Mouse (Mus musculus) kidney, adult 2 months (tissue): Measurements from ENCODE around the gene Cptp.

Experiments used
- CTCF ChIP-seq: fragments of 200-500 bp; conservative IDR thresholded peaks from 2 replicates; pipeline ENCODE4 v1.5.1; 2011; ENCODE audit warnings: low read depth, mild to moderate bottlenecking, control low read depth, low read length, moderate library complexity, mixed read lengths; ENCODE audit not compliant: insufficient read depth, insufficient read length
- POLR2A ChIP-seq: fragments of 200-500 bp; IDR thresholded peaks from one replicate; pipeline ENCODE4 v1.6.1; 2011; ENCODE audit warnings: low read depth, low read length, control low read depth

DNA sequence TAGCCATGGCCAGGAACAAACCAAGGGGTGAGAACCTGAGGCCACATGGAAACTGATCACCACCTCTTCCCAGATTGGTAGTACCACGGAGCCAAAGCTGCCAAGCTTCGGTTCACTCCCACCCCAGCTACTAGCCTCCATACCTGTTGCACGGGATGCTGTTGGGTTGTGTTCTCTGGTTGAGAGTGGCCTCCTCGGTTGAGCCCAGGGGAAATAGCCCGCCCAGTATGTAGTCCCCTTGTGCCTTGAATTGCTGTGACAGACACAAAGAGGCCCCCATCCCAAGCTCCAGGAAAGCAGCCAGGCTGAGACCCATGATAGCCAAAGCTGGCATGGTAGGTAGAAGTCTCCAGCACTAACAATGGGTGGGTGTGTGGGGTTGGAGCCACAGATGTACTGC is 6.2 kb downstream of the Cptp start, which contains the start of gene Tas1r3:
- TF ChIP-seq CTCF (no peak), POLR2A (no peak)
